Mouse (Mus musculus) stomach, embryonic 16.5 days (tissue): ENCODE measurements around the gene Tmem266. TPM values are rescaled to one million over a fixed set of nuclear protein-coding genes. Genes with fewer than 3 reads are reported as not detected.

Experiments used
- polyA plus RNA-seq: library from polyadenylated mRNA; unstranded; fragments of >200 nt; fragmentation: Nextera tagmentation; extraction: Ambion mirVana; gene quantifications from 2 replicates; pipeline ENCODE4 v1.2.1, GENCODE M21; 2015

The Tmem266 gene
- polyA plus RNA-seq, 1 experiment from 2014 or later: 1.2 TPM

Other genes starting within 250 kb of the Tmem266 start
- 14.3 and 15.8 TPM in 2 replicates for gene Ube2q2, start 178.1 kb upstream of the Tmem266 start, polyA plus RNA-seq
- gene Fbxo22, start 118.0 kb upstream of the Tmem266 start, polyA plus RNA-seq: 50.0 and 50.8 TPM in 2 replicates
- gene Nrg4, start 69 bp upstream of the Tmem266 start, polyA plus RNA-seq: 1.00 and 1.1 TPM in 2 replicates
- gene Etfa, start 185.3 kb downstream of the Tmem266 start, polyA plus RNA-seq: 247 and 265 TPM in 2 replicates
- 3.5 and 3.9 TPM in 2 replicates for gene Isl2, start 211.8 kb downstream of the Tmem266 start, polyA plus RNA-seq